In genomic region chr3:110249891-110250838, GRCm38 (mm10) we compare ENCODE assay signal across 8 mouse cellular contexts. TPM values are rescaled to one million over a fixed set of nuclear protein-coding genes. Genes with fewer than 3 reads are reported as not detected.
DNase-seq lines count a peak whose midpoint lies in the region; ATAC-seq lines count a peak whose summit lies in the region.

No protein-coding gene starts in this region.

- peak overlapping the region; percentile 58 for H3K4me2 ChIP-seq in hindbrain, embryonic 12.5 days (replicated peaks)

- no peaks in the 10 kb centered on the region for H3K9me3 ChIP-seq in hindbrain, embryonic 12.5 days (replicated peaks)

- WGBS in hindbrain, embryonic 12.5 days, result under 1% methylated on average over 89 of the region's 89 CpGs

- peak; percentile 87 for ATAC-seq in hindbrain, embryonic 12.5 days (ENCODE audit: low FRiP score)

- H3K27me3 ChIP-seq in hindbrain, embryonic 12.5 days, result no peaks in the 10 kb centered on the region

- H3K9ac ChIP-seq in hindbrain, embryonic 12.5 days, result peak overlapping the region; percentile 95

- peak overlapping the region; percentile 93 for H3K4me3 ChIP-seq in hindbrain, embryonic 12.5 days

- H3K4me1 ChIP-seq in hindbrain, embryonic 12.5 days, result peaks cover 16% of the 10 kb centered on the region

- peak overlapping the region; percentile 97 for H3K27ac ChIP-seq in hindbrain, embryonic 12.5 days

- peaks cover 16% of the 10 kb centered on the region for H3K36me3 ChIP-seq in hindbrain, embryonic 12.5 days

- DNase-seq in NIH3T3 (ENCODE audit: low read depth), result peak; percentile 82
- peak; percentile 93 to 94 for DNase-seq in cerebellum, postnatal 10 days
- DNase-seq in frontal cortex, postnatal 10 days (ENCODE audit: low spot score in 2 of 2), result peak; percentile 65 to 74
- peak; percentile 70 to 84 for DNase-seq in layer of hippocampus, postnatal 14 days (ENCODE audit: low spot score in 2 of 2)
- DNase-seq in lung, postnatal 10 days, result peak; percentile 71
- peak; percentile 73 for DNase-seq in ovary, postnatal 36 days (ENCODE audit: low spot score)
- DNase-seq in thymus, postnatal 14 days, result peak; percentile 59

RNA-seq across cellular contexts. Expression of gene Prmt6, which starts 0.6 kb away (rescaled TPM):
- 33.7 and 35.9 TPM in 2 replicates for polyA plus RNA-seq in hindbrain, embryonic 12.5 days (2016; fragmentation: Nextera tagmentation; extraction: Ambion mirVana)
- total RNA-seq in layer of hippocampus, postnatal 14 days (2021), result 10 to 100 TPM; 20.3 to 23.8 TPM

Comparison
In these comparisons a context has a peak if more than half of its experiments do, and no peak if none do; other contexts are left out.
1. Peak in every context shown above with its lines: DNase-seq, ATAC-seq, H3K4me3 ChIP-seq and H3K27ac ChIP-seq.